Mouse (Mus musculus) CD4-positive, CD25-positive, alpha-beta regulatory T cell, adult 4 months (primary cell): ENCODE measurements at regions not wholly inside any gene's neighbourhood (a gene's known extent, or its start where the extent isn't known, plus 50 kb on each side); places are given as distances from the start of the nearest gene placed in this dataset.
"Not testable (repeated sequence)": the region's sequence is repeated elsewhere in the genome, so short reads cannot be mapped to it uniquely, and the experiment has no call there.

Source experiments
- ATAC-seq: one replicate; pipeline ENCODE4 v1.8.0; 2017

DNA sequence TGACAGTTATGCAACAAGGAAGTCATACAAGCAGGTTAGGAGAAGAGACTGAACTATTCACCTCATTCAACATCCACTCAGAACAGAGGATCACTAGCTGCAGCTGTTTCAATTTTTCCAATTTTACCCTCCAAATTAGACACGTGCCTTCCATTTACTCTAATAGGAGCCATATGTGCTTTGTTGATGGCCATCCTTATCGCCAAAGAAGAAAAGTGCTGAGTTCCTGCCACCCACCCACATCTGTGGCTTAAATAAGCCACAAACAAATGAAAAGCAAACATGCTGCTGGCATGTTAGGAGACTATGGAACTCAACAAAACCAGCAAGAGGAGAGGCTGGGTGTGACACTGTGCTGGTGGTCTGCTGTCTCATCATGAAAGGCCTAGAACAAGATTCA is 1786.1 kb downstream of the 9330182O14Rik start:
- ATAC-seq: no peak

DNA sequence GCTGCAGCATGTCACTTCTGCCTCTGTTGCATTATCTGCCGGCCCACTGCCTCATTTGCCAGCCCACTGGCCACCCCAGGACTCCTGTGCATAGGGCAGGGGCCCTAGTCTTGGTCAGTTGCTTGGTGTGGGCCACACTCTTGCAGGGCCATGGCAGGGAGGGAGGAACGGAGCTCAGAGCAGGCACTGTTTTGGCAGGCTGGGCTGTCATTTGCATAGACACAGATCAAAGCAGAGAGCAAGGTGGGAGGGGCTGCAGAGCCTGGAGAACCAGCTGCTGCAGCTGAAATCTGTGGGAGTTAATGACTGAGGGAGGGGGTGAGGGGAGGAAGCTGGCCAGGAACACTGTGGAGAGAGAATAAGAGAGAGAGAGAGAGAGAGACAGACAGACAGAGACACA is 1802.5 kb downstream of the 9330182O14Rik start:
- no peak for ATAC-seq

GRCm38 (mm10) chr15:41945226-41945625 is 1811.1 kb downstream of the 9330182O14Rik start:
- no peak for ATAC-seq

DNA sequence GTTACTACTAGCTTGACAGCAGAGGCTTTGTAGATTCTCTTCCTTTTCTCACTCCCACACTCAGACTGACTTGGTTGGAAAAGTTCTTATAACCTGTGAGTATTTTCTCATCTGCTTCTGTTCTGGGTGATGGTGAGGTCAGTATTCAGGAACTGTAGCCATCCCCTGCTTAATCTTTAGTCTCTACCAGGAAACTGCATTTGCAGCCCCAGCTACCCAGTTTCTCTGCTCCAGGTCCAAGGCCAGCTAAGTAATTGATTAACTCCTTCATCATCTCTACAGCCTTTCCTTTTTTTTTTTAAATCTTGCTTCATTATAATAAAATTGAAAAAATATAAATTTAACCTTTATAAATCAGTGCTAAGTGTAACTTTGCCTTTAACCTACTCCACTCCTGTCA is 1813.7 kb downstream of the 9330182O14Rik start:
- no peak for ATAC-seq

GRCm38 (mm10) chr15:41948347-41949093 is 1814.4 kb downstream of the 9330182O14Rik start:
- ATAC-seq: peak; percentile 68

GRCm38 (mm10) chr15:41949094-41949461 is 1814.9 kb downstream of the 9330182O14Rik start:
- ATAC-seq: no peak

DNA sequence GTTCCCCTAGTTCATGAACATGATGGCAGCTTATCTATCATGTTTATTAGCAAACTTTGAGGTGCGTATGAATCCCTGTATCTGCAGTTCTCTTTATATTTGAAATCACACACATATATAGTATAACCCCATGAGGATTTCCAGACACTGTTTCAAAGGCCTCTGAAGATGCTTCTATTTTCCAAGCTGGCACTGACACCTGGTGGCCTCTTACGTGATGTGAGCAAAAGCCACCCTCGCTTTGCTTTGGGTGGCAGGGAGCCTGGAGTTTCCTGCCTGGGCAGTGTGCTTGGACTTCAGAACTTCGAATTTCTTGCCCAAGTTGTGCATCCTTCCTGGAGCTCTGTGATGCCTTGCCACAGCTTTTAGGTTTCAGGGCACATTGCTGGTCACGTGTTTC is 1817.1 kb downstream of the 9330182O14Rik start:
- peak; percentile 45 for ATAC-seq

- ATAC-seq: no peak
Measured at GRCm38 (mm10) chr15:41960597-41960996, 1826.4 kb downstream of the 9330182O14Rik start.

DNA sequence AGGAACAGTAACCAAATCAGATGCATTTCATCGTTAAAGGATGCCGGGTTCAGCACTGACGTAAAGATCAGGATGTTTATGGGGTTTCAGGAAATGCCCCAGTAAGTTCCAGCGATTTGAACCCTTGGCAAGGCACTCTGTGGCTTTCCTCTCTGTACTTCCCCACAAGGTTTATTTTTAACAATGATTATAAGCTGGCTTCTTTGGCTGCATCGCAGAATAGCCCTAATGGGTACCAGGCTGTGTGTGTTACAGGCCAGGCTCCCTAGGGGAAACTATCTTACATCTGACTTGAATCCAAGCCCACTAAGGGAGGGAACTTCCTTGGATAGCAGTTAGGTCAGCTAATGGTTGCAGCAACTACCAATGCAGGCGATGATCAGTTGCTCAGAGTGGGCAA is 1836.7 kb downstream of the 9330182O14Rik start:
- no peak for ATAC-seq

DNA sequence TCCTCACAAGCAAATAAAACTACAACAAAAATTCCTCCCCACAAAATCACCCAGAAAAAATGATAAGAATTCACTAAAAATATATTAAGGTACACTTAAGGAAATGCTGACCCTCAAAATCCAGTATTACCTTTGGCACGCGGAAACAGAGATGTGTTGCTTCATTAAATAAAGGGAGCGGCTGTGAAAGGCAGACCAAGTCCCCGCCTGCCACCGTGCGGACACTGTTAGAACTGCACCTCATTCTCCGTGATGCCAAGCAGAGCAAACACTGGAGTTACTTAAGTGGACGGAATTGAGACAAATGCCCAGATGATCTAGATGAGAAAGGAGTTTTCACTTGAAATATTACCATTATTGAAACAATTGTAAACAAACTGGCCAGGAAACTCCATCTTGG is 1839.1 kb downstream of the 9330182O14Rik start:
- peak; percentile 88 for ATAC-seq

DNA sequence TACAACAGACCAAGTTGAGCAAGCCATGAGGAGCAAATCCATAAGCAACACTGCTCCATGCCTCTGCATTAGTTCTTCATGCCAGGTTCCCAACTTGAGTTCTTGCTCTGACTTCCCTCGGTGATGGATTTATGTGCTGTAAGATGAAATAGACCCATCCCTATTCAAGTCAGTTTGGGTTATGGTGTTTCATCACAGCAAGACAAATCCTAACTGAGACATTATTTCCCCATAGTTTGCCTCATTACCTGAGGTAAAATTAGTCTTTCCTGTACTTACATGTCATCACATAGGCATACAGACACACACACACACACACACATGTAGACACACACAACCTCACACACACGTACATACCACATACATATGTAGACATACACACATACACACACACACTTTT is 1843.0 kb downstream of the 9330182O14Rik start:
- no peak for ATAC-seq

DNA sequence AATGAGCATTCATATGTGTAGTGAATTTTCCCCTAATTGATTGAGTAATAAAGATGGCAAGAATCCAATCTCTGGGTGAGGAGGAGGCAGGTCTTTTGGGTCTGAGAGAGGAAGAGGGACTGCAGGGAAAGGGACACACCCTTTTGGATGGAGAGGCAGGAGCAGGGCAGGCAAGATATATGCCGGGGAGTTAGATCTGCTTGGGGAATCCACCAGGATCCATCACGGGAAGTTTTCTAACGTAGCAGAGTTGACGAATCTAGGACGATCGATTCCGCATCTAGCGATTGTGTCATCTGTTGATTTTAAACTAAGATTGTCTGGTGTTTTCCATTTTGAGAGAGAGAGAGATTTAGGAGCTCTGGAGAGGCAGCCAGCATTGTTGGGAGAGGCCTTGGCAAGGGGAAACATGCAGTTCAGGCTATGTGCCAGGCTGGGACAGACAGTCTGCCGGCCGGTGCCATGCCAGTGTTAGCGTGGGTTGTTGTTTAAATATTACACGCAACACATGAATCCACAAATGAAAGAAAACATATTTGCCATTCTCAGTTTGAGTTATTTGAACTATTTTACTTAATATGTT is 1843.6 kb downstream of the 9330182O14Rik start:
- ATAC-seq: no peak

DNA sequence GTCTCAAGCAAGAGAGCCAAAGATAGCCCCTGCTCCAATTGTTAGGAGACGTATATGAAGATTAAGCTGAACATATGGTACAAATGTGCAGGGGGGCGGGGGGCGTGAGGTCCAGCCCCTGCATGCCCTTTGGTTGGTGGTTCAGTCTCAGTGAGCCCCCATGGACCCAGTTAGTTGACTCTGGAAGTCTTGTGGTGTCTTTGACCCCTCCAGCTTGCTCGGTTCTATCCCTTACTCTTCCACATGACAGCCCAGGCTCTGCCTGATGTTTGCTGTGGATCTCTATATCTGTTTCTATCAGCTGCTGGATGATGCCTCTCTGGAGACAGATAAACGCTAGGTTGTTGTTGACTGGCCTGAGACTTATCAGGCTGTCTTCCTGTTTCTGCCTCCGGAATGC is 1849.1 kb downstream of the 9330182O14Rik start:
- no peak for ATAC-seq

- ATAC-seq: no peak
Measured at GRCm38 (mm10) chr15:41984267-41984666, 1850.1 kb downstream of the 9330182O14Rik start.

- ATAC-seq: no peak
Measured at GRCm38 (mm10) chr15:41986264-41986663, 1852.1 kb downstream of the 9330182O14Rik start.

GRCm38 (mm10) chr15:41989065-41989464 is 1854.9 kb downstream of the 9330182O14Rik start:
- ATAC-seq: no peak

- ATAC-seq: no peak
Measured at GRCm38 (mm10) chr15:41991816-41992215, 1857.7 kb downstream of the 9330182O14Rik start.

DNA sequence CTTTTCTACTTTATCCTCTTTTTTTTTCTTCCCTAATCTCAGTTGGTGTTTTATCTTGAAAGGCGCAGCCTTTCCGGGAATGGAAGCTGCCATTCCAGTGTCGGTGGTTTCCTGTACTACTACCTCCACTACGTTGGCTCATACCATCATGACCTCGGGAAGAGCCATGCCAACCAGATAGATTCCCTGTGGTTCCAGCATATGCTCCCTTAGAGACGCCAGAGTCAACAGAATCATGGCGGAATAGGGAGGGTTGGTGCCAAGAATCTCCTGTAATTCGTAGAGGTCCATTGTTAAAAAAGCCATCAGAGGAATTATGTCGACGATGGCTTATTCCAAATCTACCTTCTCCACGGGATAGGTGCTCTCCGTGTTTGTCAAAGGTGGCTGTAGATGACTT is 1898.1 kb downstream of the 9330182O14Rik start:
- ATAC-seq: not testable (repeated sequence)

- ATAC-seq: no peak
Measured at GRCm38 (mm10) chr15:42047088-42047976, 1913.2 kb downstream of the 9330182O14Rik start.

GRCm38 (mm10) chr15:42056772-42057171 is 1922.6 kb downstream of the 9330182O14Rik start:
- no peak for ATAC-seq

GRCm38 (mm10) chr15:42068207-42068831 is 1934.2 kb downstream of the 9330182O14Rik start:
- ATAC-seq: no peak

DNA sequence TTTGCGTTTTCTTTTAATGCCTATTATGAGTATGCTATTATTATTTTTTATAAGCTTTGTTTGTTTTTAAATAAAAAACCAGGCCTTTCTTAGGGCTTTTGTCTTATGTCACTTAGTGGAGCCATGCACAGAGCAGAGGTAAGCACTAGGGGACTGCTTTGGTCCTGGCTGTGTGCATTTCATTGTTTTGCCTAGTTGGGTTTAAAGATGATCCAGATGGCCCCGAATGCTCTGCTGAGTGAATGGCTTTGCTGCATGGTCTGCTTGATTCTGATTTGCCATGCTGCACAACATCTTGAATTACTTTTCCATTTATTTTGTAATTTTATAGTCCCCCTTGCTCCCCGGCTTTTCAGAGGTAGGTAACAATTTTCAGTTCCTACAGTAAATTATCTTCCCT is 1934.9 kb downstream of the 9330182O14Rik start:
- ATAC-seq: no peak

- no peak for ATAC-seq
Measured at GRCm38 (mm10) chr15:42073486-42073885, 1939.3 kb downstream of the 9330182O14Rik start.
